Mouse (Mus musculus) neural tube, embryonic 10.5 days (tissue): Measurements from ENCODE around the gene Plekha1.

Source experiments
- DNase-seq: peaks from one replicate; pipeline ENCODE4 v3.0.0-alpha.2; 2017; ENCODE audit warnings: low spot score; ENCODE audit errors: extremely low spot score

Plekha1 gene

GRCm38 (mm10) chr7:130954177-130954601, 88.6 kb downstream of the Plekha1 start:
- DNase-seq = no peak

GRCm38 (mm10) chr7:130958551-130958950, 93.0 kb downstream of the Plekha1 start:
- DNase-seq = no peak

- DNase-seq = no peak
Observed at GRCm38 (mm10) chr7:130959868-130960267, 94.3 kb downstream of the Plekha1 start.

- no peak for DNase-seq
Observed at GRCm38 (mm10) chr7:130961429-130961828, 95.9 kb downstream of the Plekha1 start.
